Mouse (Mus musculus) left cerebral cortex, adult 9 months (tissue): ENCODE results near the gene Pelp1.
A peak's percentile ranks its signal among the peaks of the same experiment; 100 is the strongest.
"Not testable (repeated sequence)": the region's sequence is repeated elsewhere in the genome, so short reads cannot be mapped to it uniquely, and the experiment has no call there.

ENCODE experiments used
- DNase-seq, 2 experiments: peaks; one replicate each; pipeline ENCODE4 v3.0.0; 2022; ENCODE audit warnings: low spot score in 2 of 2

Pelp1 gene

DNA sequence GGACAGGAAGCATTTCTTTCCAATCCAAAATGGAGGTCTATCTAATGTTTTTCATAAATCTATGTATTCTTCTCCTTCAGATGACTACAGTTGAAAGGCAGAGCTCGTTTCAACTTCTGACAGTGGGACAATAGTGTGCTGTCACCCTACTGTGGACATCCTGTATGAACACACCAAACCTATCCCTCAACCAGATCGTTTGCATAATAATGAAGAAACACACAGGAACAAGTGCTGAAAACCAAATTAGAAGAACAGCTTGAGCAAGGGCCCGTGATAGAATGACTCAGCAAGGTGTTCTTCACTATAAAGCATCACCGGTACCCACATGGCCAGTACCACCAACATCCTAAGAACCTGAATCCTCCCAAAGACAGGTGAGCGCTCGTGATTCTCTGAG, 16.8 kb upstream of the Pelp1 start:
- not testable (repeated sequence) for DNase-seq

- DNase-seq, result no peak
Measured at GRCm38 (mm10) chr11:70419486-70419885, 9.7 kb upstream of the Pelp1 start.

- no peak for DNase-seq
Measured at GRCm38 (mm10) chr11:70418199-70418598, 8.4 kb upstream of the Pelp1 start.

- DNase-seq, result peak in 1 of 2 experiments; percentile 79
Measured at GRCm38 (mm10) chr11:70413961-70414360, 4.1 kb upstream of the Pelp1 start.

DNA sequence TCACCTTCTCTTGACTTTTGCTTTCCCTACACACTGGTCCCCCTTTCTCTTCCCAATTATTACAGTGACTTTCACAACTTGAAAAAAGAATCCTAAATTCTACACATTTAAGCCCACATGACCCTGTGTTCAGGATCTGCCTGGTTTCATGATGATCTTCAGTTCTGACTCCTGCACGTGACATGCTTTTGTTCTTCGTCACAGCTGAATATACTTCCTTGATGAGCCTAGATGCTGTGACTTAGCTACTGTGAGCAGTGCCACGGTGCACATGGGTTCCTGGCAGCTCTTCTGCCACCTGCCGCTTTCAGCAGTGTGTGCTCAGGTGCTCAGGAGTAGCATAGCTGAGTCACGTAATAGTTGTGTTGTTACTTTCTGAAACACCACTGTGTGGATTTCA, 2.8 kb upstream of the Pelp1 start:
- DNase-seq, result no peak

GRCm38 (mm10) chr11:70410297-70410643, 439 bp upstream of the Pelp1 start:
- DNase-seq, result no peak

- DNase-seq, result peak in 1 of 2 experiments; percentile 34
Measured at GRCm38 (mm10) chr11:70403598-70403997, 6.2 kb downstream of the Pelp1 start.

DNA sequence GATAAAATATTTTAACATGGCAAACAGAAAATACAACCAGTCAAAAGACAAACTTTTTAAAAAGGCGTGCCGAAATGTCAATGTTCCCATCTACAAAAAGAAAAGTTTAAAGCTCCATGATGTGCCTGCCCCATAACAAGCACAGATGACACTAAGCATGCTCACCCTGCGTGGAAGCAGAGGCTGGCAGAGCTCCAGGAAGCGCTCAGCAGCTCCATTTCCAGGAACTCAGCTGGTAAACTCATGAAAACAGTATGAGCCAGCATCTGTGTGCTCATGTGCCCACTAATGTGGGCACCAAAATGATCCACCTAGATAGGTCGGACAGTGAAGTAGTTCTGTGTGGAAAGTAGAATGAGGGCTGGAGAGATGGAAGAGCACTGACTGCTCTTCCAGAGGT, 20.4 kb downstream of the Pelp1 start:
- no peak for DNase-seq

DNA sequence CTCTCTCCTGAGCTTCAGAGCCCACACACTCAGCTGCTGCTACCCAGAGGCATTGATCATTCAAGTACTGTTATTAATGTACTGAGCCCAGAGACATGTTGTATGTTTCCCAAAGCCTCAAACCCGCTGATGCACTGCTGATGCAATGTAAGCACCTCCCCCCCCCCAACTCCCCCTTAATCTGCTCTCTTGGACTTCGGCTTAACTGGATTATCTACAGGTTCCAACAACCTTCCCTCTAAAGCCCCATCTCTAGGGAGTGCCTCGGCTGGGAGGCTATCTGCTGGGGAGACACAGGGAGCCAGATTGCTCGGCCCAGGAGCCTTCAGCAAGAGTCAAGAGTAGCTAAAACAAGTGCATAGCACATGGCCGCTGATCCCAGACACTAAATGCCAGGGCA, 22.4 kb downstream of the Pelp1 start:
- no peak for DNase-seq

DNA sequence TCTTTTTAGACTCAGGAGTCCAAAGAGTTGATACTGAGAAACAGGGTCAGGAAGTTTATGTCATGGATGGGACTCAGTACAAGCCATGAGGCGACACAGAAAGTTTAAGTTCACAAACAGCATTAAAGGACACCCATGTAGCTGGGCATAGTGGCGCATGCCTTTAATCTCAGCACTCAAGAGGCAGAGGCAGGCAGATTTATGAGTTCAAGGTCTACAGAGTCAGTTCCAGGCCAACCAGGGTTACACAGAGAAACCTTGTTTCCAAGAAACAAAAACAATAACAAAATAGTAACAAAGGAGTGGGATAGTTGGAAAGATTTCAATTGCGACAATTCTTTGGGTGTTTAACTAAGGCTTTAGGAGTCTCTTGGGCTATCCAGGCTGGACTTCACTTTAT, 25.7 kb downstream of the Pelp1 start:
- DNase-seq, result no peak

- DNase-seq, result no peak
Measured at GRCm38 (mm10) chr11:70381330-70381729, 28.5 kb downstream of the Pelp1 start.

GRCm38 (mm10) chr11:70380478-70381005, 29.3 kb downstream of the Pelp1 start:
- no peak for DNase-seq

- peak in 1 of 2 experiments; percentile 10 for DNase-seq
Measured at GRCm38 (mm10) chr11:70376054-70376453, 33.8 kb downstream of the Pelp1 start.

GRCm38 (mm10) chr11:70374302-70374701, 35.5 kb downstream of the Pelp1 start:
- no peak for DNase-seq

DNA sequence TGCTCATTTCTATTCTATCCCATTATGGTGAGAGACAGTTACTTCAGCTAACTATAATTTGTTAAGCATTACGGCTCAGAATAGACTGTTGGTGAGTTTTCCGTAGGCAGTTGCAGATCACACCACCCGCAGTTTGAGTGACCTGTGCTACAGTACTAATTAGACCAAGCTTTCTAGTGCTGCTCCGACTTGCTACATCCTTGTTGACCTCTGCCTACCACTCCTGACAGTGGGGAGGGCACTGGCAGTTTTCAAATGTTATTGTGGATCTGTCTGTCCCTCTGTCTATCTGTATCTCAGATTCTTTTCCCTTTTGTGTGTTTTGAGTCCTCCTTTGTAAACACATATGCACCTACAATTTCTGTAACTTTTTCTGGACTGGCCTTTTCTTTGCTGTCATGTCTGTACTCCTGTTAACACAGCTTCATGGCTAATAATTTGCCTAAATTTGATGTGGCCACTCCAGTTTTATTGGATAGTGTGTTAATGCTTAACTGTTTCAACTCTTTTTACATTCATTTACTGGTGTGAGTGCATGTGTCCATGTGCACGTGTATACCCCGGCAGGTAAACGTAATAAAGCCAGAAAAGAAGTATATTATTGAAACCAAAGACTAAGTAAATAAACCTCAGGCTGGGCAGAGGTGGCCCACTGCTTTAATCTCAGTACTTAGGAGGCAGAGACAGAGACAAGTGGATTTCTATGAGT, 36.8 kb downstream of the Pelp1 start:
- DNase-seq, result no peak

DNA sequence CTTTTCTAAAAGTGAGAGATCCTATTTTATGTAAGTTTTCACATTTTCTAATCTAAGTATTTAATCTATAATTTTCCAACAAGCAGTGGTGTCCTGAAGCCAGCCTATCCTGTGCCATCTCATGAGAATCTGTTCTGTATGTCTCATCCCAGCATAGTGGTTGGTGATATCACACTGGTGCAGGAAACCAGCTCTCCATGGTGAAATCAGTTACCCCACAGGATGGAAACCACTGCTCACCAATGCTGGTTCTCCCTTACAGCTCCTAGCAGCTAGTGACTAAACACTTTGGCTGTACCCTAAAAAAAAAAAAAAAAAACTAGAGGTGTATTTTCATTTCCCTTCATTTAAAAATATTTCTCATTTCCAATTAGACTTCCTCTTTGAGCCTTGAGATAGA, 37.4 kb downstream of the Pelp1 start:
- no peak for DNase-seq

- not testable (repeated sequence) for DNase-seq
Measured at GRCm38 (mm10) chr11:70368626-70369025, 41.2 kb downstream of the Pelp1 start.

DNA sequence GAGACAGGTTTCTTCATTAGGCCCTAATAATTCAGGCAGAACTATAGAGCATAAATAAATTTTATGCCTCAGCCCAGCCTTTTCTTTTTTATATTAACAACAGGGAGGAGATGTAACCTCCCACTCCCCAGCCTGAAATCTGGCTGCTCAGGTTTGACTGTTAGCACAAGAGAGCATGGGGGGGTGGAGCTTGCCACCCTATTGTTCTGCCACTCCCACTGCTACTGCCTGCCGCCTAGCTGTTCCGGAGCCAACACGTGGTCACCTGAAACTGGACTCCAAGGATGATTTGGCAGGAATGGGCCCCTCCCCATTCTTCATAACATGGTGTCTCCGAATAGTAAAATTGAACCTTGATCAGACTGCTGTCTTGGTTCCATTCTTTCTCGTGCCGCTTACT, 42.1 kb downstream of the Pelp1 start:
- not testable (repeated sequence) for DNase-seq

GRCm38 (mm10) chr11:70351868-70352267, 58.0 kb downstream of the Pelp1 start, which contains the start of gene Alox15:
Gene Alox15, minus strand, starts transcription at chr11:70352031.
- no peak for DNase-seq

DNA sequence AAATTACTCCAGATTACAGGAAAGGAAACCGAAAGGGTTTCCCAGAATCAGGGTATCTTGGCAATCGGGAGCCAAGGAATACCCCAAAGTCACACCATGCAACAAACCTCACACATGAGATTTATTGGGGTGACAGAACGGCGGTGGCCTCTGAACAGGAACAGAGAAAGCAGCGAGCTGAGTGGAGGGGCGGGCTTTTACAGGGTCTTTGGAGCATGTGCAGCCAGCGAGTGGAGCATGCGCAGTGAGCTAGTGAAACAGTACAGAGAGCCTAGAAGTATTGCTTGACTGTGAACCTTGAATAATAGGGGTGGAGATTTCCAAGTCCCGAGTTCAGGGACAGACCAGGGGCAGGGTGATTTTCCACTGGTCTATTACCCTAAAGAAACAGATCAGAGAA, 61.2 kb downstream of the Pelp1 start:
- DNase-seq, result no peak

- no peak for DNase-seq
Measured at GRCm38 (mm10) chr11:70347861-70348260, 62.0 kb downstream of the Pelp1 start.

DNA sequence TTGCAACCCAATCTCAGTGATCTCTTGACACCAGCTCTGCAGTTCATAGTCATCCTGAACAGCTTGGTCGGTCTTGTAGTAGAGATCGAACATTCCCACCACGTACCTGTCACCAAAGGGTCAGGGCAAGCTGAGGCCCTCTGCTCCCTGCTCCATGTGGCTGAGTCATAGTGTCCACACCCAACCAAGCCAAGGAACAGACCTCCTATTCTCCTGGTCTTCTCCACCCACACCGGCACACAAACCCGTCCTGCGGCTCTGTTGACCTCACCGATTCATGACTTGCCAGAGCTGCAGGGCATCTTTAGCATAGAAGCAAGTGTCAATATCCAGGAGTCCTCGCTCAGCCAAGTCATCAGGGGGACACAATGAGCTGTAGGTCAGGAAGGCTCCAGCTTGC, 64.3 kb downstream of the Pelp1 start:
- no peak for DNase-seq

GRCm38 (mm10) chr11:70345061-70345460, 64.8 kb downstream of the Pelp1 start:
- DNase-seq, result no peak
